Mouse (Mus musculus): ENCODE results near the gene Pes1.
"Not testable (repeated sequence)": the region's sequence is repeated elsewhere in the genome, so short reads cannot be mapped to it uniquely, and the experiment has no call there.

Gene Pes1

DNA sequence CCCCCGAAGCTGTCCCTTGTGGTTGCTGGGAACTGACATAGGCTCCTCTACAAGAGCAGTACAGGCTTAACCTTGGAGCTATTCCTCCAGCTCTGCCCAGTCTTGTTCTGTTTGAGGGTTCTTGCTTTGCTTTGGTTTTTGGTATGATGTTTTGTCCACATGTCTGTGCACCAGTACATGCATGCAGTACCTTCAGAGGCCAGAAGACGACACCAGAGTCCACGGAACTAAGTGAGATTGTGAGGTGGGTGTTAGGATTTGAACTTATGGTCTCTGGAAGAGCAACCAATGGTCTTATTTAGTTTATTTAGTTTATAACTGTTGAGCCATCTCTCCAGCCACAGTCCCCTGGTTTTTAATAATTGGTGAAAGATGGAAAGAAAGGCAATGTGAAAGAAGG is 42.7 kb downstream of the Pes1 start:
- in situ Hi-C loops (cut with MseI, MboI): no loop called here

DNA sequence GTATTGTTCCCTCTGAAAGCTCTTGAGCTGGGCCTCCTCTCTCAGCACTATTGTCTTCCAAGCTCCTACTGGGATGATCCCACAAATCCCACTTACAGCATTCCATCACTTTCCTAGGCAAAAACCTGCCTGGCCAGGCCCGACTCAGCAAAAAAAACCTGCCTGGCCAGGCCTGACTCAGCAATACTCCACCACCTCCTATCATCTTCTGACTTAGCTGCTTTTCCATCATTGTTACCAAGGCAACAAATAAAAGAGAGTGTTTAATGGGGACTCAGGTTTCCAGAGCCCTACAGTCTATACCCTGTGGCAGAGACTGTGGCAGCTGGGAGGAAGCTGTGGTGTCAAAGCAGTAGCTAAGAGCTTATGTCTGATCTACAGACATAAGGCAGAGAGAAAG is 48.8 kb downstream of the Pes1 start:
- in situ Hi-C loops (cut with MseI, MboI): loop anchor here (5.0 kb wide), 1 partner anchor 65 kb away; no protein-coding TSS in a partner anchor

DNA sequence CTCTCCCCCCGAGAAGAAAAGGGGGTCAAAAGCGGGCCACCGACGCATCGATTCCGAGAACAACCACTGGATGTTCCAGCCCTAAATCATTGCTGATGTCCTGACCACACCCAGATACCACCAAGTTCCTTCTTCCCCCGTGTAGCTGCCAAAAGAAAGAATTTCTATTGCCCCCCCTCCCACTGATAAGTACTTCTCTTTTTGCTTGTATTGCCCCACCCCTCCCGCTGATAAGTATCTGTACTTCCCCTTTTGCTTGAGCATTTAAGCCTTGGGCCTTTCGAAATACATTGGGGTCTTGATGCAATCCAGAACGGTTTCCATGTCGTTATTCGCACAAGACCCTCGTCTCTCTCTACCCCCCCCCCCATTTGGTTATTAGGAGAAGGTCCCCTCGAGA is 52.0 kb downstream of the Pes1 start:
- in situ Hi-C loops (cut with MseI, MboI): not testable (repeated sequence)

DNA sequence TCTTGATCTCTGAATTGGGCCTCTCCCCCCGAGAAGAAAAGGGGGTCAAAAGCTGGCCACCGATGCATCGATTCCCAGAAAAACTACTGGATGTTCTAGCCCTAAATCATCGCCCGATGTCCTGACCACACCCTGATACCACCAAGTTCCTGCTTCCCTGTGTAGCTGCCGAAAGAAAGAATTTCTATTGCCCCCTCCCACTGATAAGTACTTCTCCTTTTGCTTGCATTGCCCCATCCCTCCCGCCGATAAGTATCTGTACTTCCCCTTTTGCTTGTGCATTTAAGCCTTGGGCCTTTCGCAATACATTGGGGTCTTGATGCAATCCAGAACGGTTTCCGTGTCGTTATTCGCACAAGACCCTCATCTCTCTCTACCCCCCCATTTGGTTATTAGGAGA is 58.3 kb downstream of the Pes1 start:
- in situ Hi-C loops (cut with MseI, MboI): not testable (repeated sequence)

DNA sequence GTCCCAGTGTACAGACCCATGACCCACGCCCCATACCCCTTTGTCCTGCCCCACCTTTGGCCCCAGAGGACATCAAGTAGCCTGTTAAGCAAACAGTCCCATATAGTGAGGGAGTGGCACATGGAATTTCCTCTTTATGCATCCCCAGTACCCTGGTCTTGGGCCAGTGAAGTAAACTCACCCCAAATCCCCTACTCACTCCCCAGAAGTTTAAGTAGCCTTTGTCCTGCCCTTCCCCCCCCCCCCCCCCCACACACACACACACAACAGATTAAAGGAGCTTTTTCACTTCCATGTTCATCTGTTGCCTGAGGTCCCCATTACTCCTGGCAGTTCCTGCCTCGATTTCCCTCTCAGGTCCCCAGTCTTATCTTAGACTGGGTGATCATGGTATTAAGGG is 59.5 kb downstream of the Pes1 start:
- in situ Hi-C loops (cut with MseI, MboI): no loop called here

DNA sequence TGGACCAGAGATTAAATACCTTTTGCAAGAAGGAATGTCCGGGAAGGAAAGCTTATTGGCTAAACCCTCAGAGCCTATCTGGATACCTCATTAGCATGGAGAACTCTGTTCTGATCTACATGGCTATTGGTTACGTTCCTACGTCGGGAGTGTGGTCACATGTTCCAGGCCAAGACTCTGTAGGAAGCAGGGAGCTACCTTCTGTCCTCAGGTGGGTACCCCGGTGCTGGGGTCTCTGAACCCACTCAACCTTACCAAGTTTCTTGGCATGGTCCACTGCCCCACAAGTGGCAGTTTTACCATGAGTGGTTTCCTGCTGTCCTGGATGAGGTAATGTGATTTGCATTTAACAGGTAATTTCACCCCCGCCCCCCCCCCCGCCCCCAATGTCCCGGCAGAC is 63.3 kb downstream of the Pes1 start:
- in situ Hi-C loops (cut with MseI, MboI): no loop called here

DNA sequence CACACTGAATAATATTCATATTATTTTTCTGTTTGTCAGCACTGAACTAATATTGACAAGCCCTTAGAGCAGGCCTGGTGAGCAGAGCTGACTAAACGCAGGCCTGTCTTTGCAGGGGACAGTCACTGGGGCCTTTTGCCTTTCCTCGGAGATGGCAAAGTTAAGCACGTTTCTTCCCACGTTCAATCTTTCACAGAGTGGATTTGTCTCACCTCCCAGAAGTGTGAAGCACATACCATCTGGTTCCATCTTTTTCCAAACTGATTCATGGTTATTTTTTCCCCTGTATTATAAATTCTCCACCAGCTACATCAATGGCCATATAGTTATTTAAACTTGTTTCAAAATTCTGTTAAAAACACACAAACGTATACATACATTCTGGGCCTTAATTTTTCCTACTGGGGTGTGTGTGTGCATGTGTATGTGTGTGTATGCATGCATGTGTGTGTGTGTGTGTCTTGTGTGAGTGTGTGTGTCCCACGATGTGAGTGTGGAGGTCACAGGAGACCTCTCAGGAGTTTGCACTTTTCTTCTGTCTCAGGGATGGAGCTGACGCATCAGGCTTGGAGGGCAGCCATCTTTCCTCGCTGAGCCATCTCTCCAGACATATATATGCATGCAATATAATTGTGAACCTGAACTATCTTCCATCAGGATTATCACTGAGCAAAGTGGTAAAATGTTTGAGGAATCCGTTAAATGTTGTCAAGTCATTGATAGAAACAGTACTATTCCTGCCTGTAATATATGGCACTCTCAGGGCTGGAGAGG is 64.0 kb downstream of the Pes1 start:
- in situ Hi-C loops (cut with MseI, MboI): no loop called here

DNA sequence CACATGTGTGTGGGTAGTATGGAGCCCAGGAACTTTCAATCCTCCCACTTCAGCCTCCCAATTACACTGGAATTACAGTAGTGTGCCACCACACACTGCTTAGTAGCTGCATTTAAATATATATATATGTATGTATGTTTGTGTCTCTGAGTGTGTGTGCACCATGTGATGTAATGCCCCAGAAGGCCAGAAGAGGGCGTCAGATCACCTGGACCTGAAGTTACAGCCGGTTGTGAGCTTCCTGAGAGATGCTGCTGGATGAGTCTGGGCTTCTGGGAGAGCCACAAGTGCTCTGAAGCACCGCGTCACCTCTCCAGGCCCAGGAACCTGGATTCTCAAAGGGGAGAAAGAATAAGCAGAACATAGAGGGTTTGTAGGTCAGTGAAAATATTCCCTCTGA is 65.6 kb downstream of the Pes1 start:
- in situ Hi-C loops (cut with MseI, MboI): no loop called here
